Mouse (Mus musculus) hindbrain, postnatal 0 days (tissue): ENCODE results near the gene St5. TPM values are rescaled to one million over a fixed set of nuclear protein-coding genes. Genes with fewer than 3 reads are reported as not detected.

Experiments
- ATAC-seq: fragments of 200-750 bp; cut with Nextera tagmentation; 2 replicates; pipeline ENCODE4 v1.8.0; 2017; ENCODE audit warnings: mild to moderate bottlenecking, moderate TSS enrichment, moderate library complexity
- DNase-seq: peaks from one replicate; pipeline ENCODE4 v3.0.0-alpha.2; 2015; ENCODE audit warnings: low spot score
- H3K27ac ChIP-seq: fragments of 300-500 bp; sonication (generic); 2 replicates; pipeline ENCODE4 v1.5.1; 2014; ENCODE audit warnings: mild to moderate bottlenecking
- H3K27me3 ChIP-seq: fragments of 300-500 bp; sonication (generic); 2 replicates; pipeline ENCODE4 v1.6.1; 2014; ENCODE audit warnings: low read length, mixed read lengths; ENCODE audit not compliant: insufficient read depth
- H3K36me3 ChIP-seq: fragments of 300-500 bp; sonication (generic); 2 replicates; pipeline ENCODE4 v1.6.1; 2014; ENCODE audit warnings: low read length, mixed read lengths; ENCODE audit not compliant: insufficient read depth
- H3K4me1 ChIP-seq: fragments of 300-500 bp; sonication (generic); 2 replicates; pipeline ENCODE4 v1.6.1; 2014; ENCODE audit warnings: antibody characterized with exemption, low read length, mixed read lengths; ENCODE audit not compliant: insufficient read depth
- H3K4me2 ChIP-seq: fragments of 300-500 bp; sonication (generic); 2 replicates; pipeline ENCODE4 v1.6.1; 2014; ENCODE audit warnings: low read depth, mild to moderate bottlenecking, low read length, moderate library complexity, mixed read lengths
- H3K4me3 ChIP-seq: fragments of 300-500 bp; sonication (generic); 2 replicates; pipeline ENCODE4 v1.5.1; 2014; ENCODE audit warnings: low read length
- H3K9ac ChIP-seq: fragments of 300-500 bp; sonication (generic); replicated peaks from 2 replicates; pipeline ENCODE4 v1.6.1; 2014; ENCODE audit warnings: mild to moderate bottlenecking, low read length, moderate library complexity, mixed read lengths
- H3K9me3 ChIP-seq: fragments of 300-500 bp; sonication (generic); 2 replicates; pipeline ENCODE4 v1.6.1; 2016; ENCODE audit warnings: low read length, mixed read lengths
- CTCF ChIP-seq: IDR thresholded peaks from 2 replicates; pipeline ENCODE4 v1.5.1; 2016; ENCODE audit warnings: antibody characterized with exemption, control low read depth, low read depth
- WGBS: fragments of 180-500 bp; shearing (Covaris S2); extraction: QIAGEN DNeasy Blood & Tissue Kit; methylation state at CpG from one replicate; pipeline ENCODE4 v1.1.7; 2014; 5-methylcytosine and 5-hydroxymethylcytosine counted together
- polyA plus RNA-seq: library from polyadenylated mRNA; unstranded; fragments of >200 nt; fragmentation: Nextera tagmentation; extraction: Ambion mirVana; gene quantifications from 2 replicates; pipeline ENCODE4 v1.2.1, GENCODE M21; 2015
- total RNA-seq: library from RNA; depleted of rRNA; stranded (reverse); fragments of >200 nt; gene quantifications from 2 replicates; pipeline ENCODE4 v1.2.3, GENCODE M21; 2014

St5 gene
- total and polyA plus RNA-seq, 2 experiments from 2014 or later, result 21.2 to 34.0 TPM

- TF ChIP-seq CTCF, result no peak
- WGBS, result 27% methylated on average over 4 of the region's 4 CpGs
- ATAC-seq, result no peak
Observed at GRCm38 (mm10) chr7:109702721-109703120, 684 bp downstream of the St5 start.

GRCm38 (mm10) chr7:109700213-109700612, 3.2 kb downstream of the St5 start:
- Histone ChIP-seq H3K4me3 (no peak overlapping the region), H3K4me1 (no peaks in the 10 kb centered on the region), H3K4me2 (no peak overlapping the region), H3K27me3 (no peaks in the 10 kb centered on the region), H3K27ac (no peak overlapping the region), H3K36me3 (no peaks in the 10 kb centered on the region), H3K9ac (no peak overlapping the region), H3K9me3 (no peaks in the 10 kb centered on the region)
- DNase-seq (no peak), ATAC-seq (no peak)
- peak; percentile 29 for TF ChIP-seq CTCF

More at GRCm38 (mm10) chr7:109702721-109703120, 684 bp downstream of the St5 start:
- Histone ChIP-seq H3K9me3 (no peaks in the 10 kb centered on the region), H3K36me3 (no peaks in the 10 kb centered on the region), H3K4me2 (peak overlapping the region; percentile 72), H3K4me3 (peak overlapping the region; percentile 68), H3K4me1 (no peaks in the 10 kb centered on the region), H3K27ac (0 out of 2 replicates have a peak overlapping the region, but pooled peaks have one; percentile 65), H3K9ac (peak overlapping the region; percentile 51; the same call in 1 of the 2 replicates), H3K27me3 (no peaks in the 10 kb centered on the region)
- DNase-seq, result no peak

- DNase-seq (no peak), ATAC-seq (no peak)
- no peak overlapping the region for H3K9ac ChIP-seq
- no peaks in the 10 kb centered on the region for H3K9me3 ChIP-seq
- no peak overlapping the region for H3K27ac ChIP-seq
- TF ChIP-seq CTCF, result no peak
- no peak overlapping the region for H3K4me3 ChIP-seq
- no peaks in the 10 kb centered on the region for H3K27me3 ChIP-seq
- no peaks in the 10 kb centered on the region for H3K36me3 ChIP-seq
- H3K4me2 ChIP-seq, result no peak overlapping the region
- no peaks in the 10 kb centered on the region for H3K4me1 ChIP-seq
- WGBS, result 93% methylated on average over 10 of the region's 10 CpGs
Observed at GRCm38 (mm10) chr7:109695339-109695726, 8.1 kb downstream of the St5 start.

- Histone ChIP-seq H3K4me3 (no peak overlapping the region), H3K27me3 (no peaks in the 10 kb centered on the region), H3K9ac (no peak overlapping the region), H3K9me3 (no peaks in the 10 kb centered on the region), H3K36me3 (no peaks in the 10 kb centered on the region), H3K27ac (no peak overlapping the region), H3K4me2 (no peak overlapping the region), H3K4me1 (no peaks in the 10 kb centered on the region)
- no peak for TF ChIP-seq CTCF
- DNase-seq (no peak), ATAC-seq (no peak)
- 77% methylated on average over 13 of the region's 13 CpGs for WGBS
Observed at GRCm38 (mm10) chr7:109694576-109695338, 8.6 kb downstream of the St5 start.

GRCm38 (mm10) chr7:109690961-109691360, 12.4 kb downstream of the St5 start:
- Histone ChIP-seq H3K9me3 (no peaks in the 10 kb centered on the region), H3K27ac (no peak overlapping the region), H3K4me3 (no peak overlapping the region), H3K4me2 (no peak overlapping the region), H3K27me3 (no peaks in the 10 kb centered on the region), H3K36me3 (no peaks in the 10 kb centered on the region), H3K9ac (no peak overlapping the region), H3K4me1 (no peaks in the 10 kb centered on the region)
- 83% methylated on average over 5 of the region's 5 CpGs for WGBS
- TF ChIP-seq CTCF, result no peak
- DNase-seq, result no peak
- no peak for ATAC-seq

- Histone ChIP-seq H3K36me3 (no peaks in the 10 kb centered on the region), H3K27me3 (no peaks in the 10 kb centered on the region), H3K4me2 (no peak overlapping the region), H3K4me1 (no peaks in the 10 kb centered on the region), H3K27ac (no peak overlapping the region), H3K9me3 (no peaks in the 10 kb centered on the region), H3K9ac (no peak overlapping the region), H3K4me3 (no peak overlapping the region)
- no peak for DNase-seq
- WGBS, result 88% methylated on average over 3 of the region's 3 CpGs
- peak; percentile 52 for TF ChIP-seq CTCF
- ATAC-seq, result no peak
Observed at GRCm38 (mm10) chr7:109690101-109690500, 13.3 kb downstream of the St5 start.

GRCm38 (mm10) chr7:109686585-109687128, 16.7 kb downstream of the St5 start:
- no peaks in the 10 kb centered on the region for H3K27me3 ChIP-seq
- no peaks in the 10 kb centered on the region for H3K4me1 ChIP-seq
- no peaks in the 10 kb centered on the region for H3K36me3 ChIP-seq
- H3K9ac ChIP-seq, result no peak overlapping the region
- H3K9me3 ChIP-seq, result no peaks in the 10 kb centered on the region
- H3K4me3 ChIP-seq, result no peak overlapping the region
- H3K27ac ChIP-seq, result no peak overlapping the region
- no peak for TF ChIP-seq CTCF
- DNase-seq, result no peak
- WGBS, result 38% methylated on average over 9 of the region's 9 CpGs
- no peak overlapping the region for H3K4me2 ChIP-seq
- ATAC-seq, result no peak
